Mouse (Mus musculus) cortical plate, adult 2 months (tissue): Measurements from ENCODE around the gene Pus7.

Experiments
- CTCF ChIP-seq: fragments of 200-500 bp; IDR thresholded peaks from 2 replicates; pipeline ENCODE4 v1.5.1; 2011; ENCODE audit warnings: mild to moderate bottlenecking, control low read depth, low read length; ENCODE audit not compliant: insufficient read depth; ENCODE audit errors: extremely low read depth
- POLR2A ChIP-seq: fragments of 200-500 bp; IDR thresholded peaks from 2 replicates; pipeline ENCODE4 v1.6.1; 2011; ENCODE audit warnings: mild to moderate bottlenecking, low read length, control low read depth; ENCODE audit not compliant: insufficient read depth; ENCODE audit errors: extremely low read depth

GRCm38 (mm10) chr5:23792726-23793125 is 9.2 kb upstream of the Pus7 start:
- TF ChIP-seq CTCF = no peak
- no peak for TF ChIP-seq POLR2A
